Mouse (Mus musculus) heart, adult 2 months (tissue): ENCODE data around the gene Socs2.

Experiments used
- CTCF ChIP-seq: fragments of 200-600 bp; IDR thresholded peaks from 2 replicates; pipeline ENCODE4 v1.8.1; 2022; ENCODE audit warnings: antibody characterized with exemption, mild to moderate bottlenecking, moderate library complexity
- EP300 ChIP-seq: fragments of 200-500 bp; IDR thresholded peaks from 2 replicates; pipeline ENCODE4 v1.6.1; 2011; ENCODE audit warnings: low read depth, low read length, control low read depth; ENCODE audit not compliant: insufficient read depth

GRCm38 (mm10) chr10:95354047-95354446 lies 62.9 kb downstream of the Socs2 start:
- TF ChIP-seq CTCF (no peak), EP300 (no peak)
